Comparison of ENCODE assay signal across 19 mouse cellular contexts in genomic region chr1:59204489-59204888, GRCm38 (mm10). TPM values are rescaled to one million over a fixed set of nuclear protein-coding genes. Genes with fewer than 3 reads are reported as not detected.
"Had no signal": no experiment of that assay in that cellular context is flagged by ENCODE, and none has a peak within 500 bp of the region (broad histone marks: within the 10 kb centered on the region; RNA-seq: fewer than 3 reads in every experiment).

No protein-coding gene starts in this region.

- H3K27ac ChIP-seq: neural tube, embryonic 13.5 days; neural tube, embryonic 15.5 days; stomach, embryonic 15.5 days; stomach, postnatal 0 days had no signal

- H3K4me2 ChIP-seq: neural tube, embryonic 13.5 days; neural tube, embryonic 15.5 days; stomach, embryonic 15.5 days had no signal

- H3K4me3 ChIP-seq: neural tube, embryonic 13.5 days; neural tube, embryonic 15.5 days; stomach, embryonic 15.5 days had no signal

- H3K9me3 ChIP-seq: neural tube, embryonic 13.5 days; neural tube, embryonic 15.5 days; stomach, embryonic 15.5 days had no signal

- H3K27me3 ChIP-seq: neural tube, embryonic 13.5 days; neural tube, embryonic 15.5 days; stomach, embryonic 15.5 days had no signal

- H3K4me1 ChIP-seq: neural tube, embryonic 13.5 days; neural tube, embryonic 15.5 days; stomach, embryonic 15.5 days had no signal

- H3K9ac ChIP-seq: neural tube, embryonic 13.5 days; neural tube, embryonic 15.5 days; stomach, embryonic 15.5 days had no signal

- DNase-seq: retina, postnatal 1 day; right cerebral cortex, adult 18-20 months; right cerebral cortex, postnatal 14 days; right cerebral cortex, postnatal 25 days; right cerebral cortex, postnatal 4 days; spleen, adult 18-20 months; thymus, adult 18-20 months; thymus, adult 2 months; thymus, postnatal 14 days; thymus, postnatal 25 days; thymus, postnatal 36 days; thymus, postnatal 4 days had no signal

- H3K36me3 ChIP-seq: stomach, embryonic 15.5 days had no signal

RNA-seq across cellular contexts. Expression of gene Cdk15, which starts 52.2 kb away (rescaled TPM):
- total RNA-seq: neutrophil, adult 5-6 weeks had no signal
- polyA plus RNA-seq: small intestine, adult 2 months; stomach, embryonic 14.5 days had no signal
